In the genomic region with DNA sequence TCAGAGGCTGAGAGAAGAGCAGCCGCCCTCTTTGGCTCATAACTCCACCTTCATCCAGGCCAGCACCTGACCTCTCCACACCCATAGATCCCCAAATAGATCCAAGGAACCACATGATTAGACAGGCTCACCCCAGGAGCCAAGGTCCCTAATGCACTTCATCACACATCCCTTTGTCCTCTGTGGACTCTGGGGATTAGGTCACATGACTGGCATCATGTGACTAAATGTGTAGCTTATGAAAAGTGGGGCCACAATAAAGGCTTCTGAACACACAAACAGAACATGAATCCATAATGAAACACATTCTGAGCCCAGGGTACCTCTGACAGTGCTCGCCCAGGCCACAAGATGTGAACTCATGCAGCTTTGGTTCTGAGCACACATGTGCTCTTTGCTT, we compare ENCODE assay signal across 2 mouse cellular contexts.
A peak's percentile ranks its signal among the peaks of the same experiment; 100 is the strongest.
TF ChIP-seq lines count a peak whose summit lies in the region.

No protein-coding gene starts in this region.

TF ChIP-seq in C2C12, 6 proteins besides CTCF, POLR2A, EP300 and RAD21 (continued from another document):
- peak; percentile 73 for TF ChIP-seq USF1 (IDR thresholded peaks at IDR 0.05; ENCODE audit: low read depth)

TF ChIP-seq in CH12.LX, 34 proteins besides CTCF, POLR2A, EP300 and RAD21 (continued from another document):
- TF ChIP-seq USF2 (conservative IDR thresholded peaks at IDR 0.05; ENCODE audit: low read depth, low read length) (peak; percentile 59), NELFE (IDR thresholded peaks at IDR 0.05; ENCODE audit: low read depth, low read length) (no peak), TCF12 (IDR thresholded peaks at IDR 0.05; ENCODE audit: low read depth, low read length) (no peak), NRF1 (IDR thresholded peaks at IDR 0.05; ENCODE audit: low read depth, low read length) (no peak)
